Mouse (Mus musculus) myocyte (in vitro differentiated cells): ENCODE measurements around the gene Zbtb8os. TPM values are rescaled to one million over a fixed set of nuclear protein-coding genes. Genes with fewer than 3 reads are reported as not detected.
"Not testable (repeated sequence)": the region's sequence is repeated elsewhere in the genome, so short reads cannot be mapped to it uniquely, and the experiment has no call there.

Experiments
- H3K27me3 ChIP-seq: one replicate; pipeline ENCODE4 v1.6.1; 2011; ENCODE audit not compliant: control insufficient read depth, insufficient read depth, insufficient read length
- H3K36me3 ChIP-seq: one replicate; pipeline ENCODE4 v1.6.1; 2011; ENCODE audit not compliant: control insufficient read depth, insufficient read depth
- H3K4me2 ChIP-seq: one replicate; pipeline ENCODE4 v1.6.1; 2011; ENCODE audit warnings: low read depth, control low read depth
- H3K4me3 ChIP-seq: one replicate; pipeline ENCODE4 v1.5.1; 2011; ENCODE audit warnings: mild to moderate bottlenecking, control low read depth, moderate library complexity
- H3K79me2 ChIP-seq: one replicate; pipeline ENCODE4 v1.6.1; 2011; ENCODE audit not compliant: control insufficient read depth, insufficient read depth
- H3ac ChIP-seq: one replicate; pipeline ENCODE4 v1.6.1; 2011; ENCODE audit not compliant: control insufficient read depth, insufficient read length
- CEBPB ChIP-seq: IDR thresholded peaks from 2 replicates; pipeline ENCODE4 v1.6.1; 2011; ENCODE audit warnings: mild to moderate bottlenecking, moderate library complexity; ENCODE audit not compliant: poor library complexity, insufficient read depth, severe bottlenecking
- E2F4 ChIP-seq: IDR thresholded peaks from one replicate; pipeline ENCODE4 v1.6.1; 2011; ENCODE audit warnings: mild to moderate bottlenecking, control low read depth, moderate library complexity; ENCODE audit not compliant: insufficient read depth
- MAX ChIP-seq: IDR thresholded peaks from one replicate; pipeline ENCODE4 v1.6.1; 2011; ENCODE audit warnings: low read depth, mild to moderate bottlenecking, control low read depth
- MYOD1 ChIP-seq, 3 experiments: IDR thresholded peaks; one replicate each; pipeline ENCODE4 v1.6.1; 2011; ENCODE audit warnings: control low read depth in 2 of 3, low read depth in 2 of 3, mild to moderate bottlenecking in 2 of 3, moderate library complexity in 1 of 3; ENCODE audit not compliant: insufficient read length in 2 of 3, control insufficient read depth in 1 of 3
- MYOG ChIP-seq, 3 experiments: IDR thresholded peaks; one replicate each; pipeline ENCODE4 v1.6.1; 2011; ENCODE audit warnings: control low read depth in 2 of 3, low read depth in 2 of 3, mild to moderate bottlenecking in 2 of 3; ENCODE audit not compliant: insufficient read length in 2 of 3, control insufficient read depth in 1 of 3, insufficient read depth in 1 of 3
- POLR2A ChIP-seq: IDR thresholded peaks from one replicate; pipeline ENCODE4 v1.6.1; 2011; ENCODE audit warnings: low read depth, mild to moderate bottlenecking, control low read depth, moderate library complexity; ENCODE audit not compliant: insufficient read length
- POLR2AphosphoS2 ChIP-seq: IDR thresholded peaks from one replicate; pipeline ENCODE4 v1.6.1; 2011; ENCODE audit warnings: low read depth, control low read depth; ENCODE audit not compliant: insufficient read length
- REST ChIP-seq: IDR thresholded peaks from one replicate; pipeline ENCODE4 v1.6.1; 2011; ENCODE audit warnings: mild to moderate bottlenecking, control low read depth, moderate library complexity; ENCODE audit not compliant: insufficient read depth, insufficient read length
- SRF ChIP-seq: IDR thresholded peaks from one replicate; pipeline ENCODE4 v1.6.1; 2011; ENCODE audit warnings: low read depth; ENCODE audit not compliant: control insufficient read depth, insufficient read length
- TCF12 ChIP-seq: IDR thresholded peaks from one replicate; pipeline ENCODE4 v1.6.1; 2011; ENCODE audit warnings: mild to moderate bottlenecking, control low read depth; ENCODE audit not compliant: poor library complexity, insufficient read depth, severe bottlenecking
- TCF3 ChIP-seq: IDR thresholded peaks from one replicate; pipeline ENCODE4 v1.6.1; 2011; ENCODE audit warnings: low read depth, control low read depth; ENCODE audit not compliant: insufficient read length
- USF1 ChIP-seq: IDR thresholded peaks from one replicate; pipeline ENCODE4 v1.6.1; 2011; ENCODE audit warnings: low read depth, mild to moderate bottlenecking, control low read depth, moderate library complexity
- polyA plus RNA-seq: library from polyadenylated mRNA; unstranded; fragments of >200 nt; fragmentation: generic; extraction: Trizol; gene quantifications from one replicate; pipeline ENCODE4 v1.2.1, GENCODE M21; 2012; ENCODE audit warnings: missing spikeins

Zbtb8os gene
- polyA plus RNA-seq, 1 experiment, result 34.5 TPM

DNA sequence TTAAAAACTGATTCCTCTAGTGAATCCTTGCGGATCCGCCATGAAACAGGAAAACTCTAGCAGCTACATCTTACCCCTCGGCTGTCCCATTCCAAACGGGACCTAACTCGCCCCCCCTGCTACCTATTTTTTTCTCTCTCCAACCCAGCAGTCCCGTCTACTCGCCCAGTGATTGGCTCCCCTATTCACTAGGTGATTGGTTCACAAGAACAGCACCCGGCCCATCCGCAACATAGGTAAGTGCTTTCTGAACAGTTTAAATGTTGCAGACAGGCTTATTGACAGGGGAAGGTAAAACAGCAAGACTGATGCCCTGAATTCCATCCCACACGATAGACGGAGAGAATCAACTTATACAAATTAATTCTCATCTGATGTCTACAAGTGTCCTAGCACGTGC lies 17.7 kb downstream of the Zbtb8os start:
- H3K36me3 ChIP-seq, result peaks cover 12% of the 10 kb centered on the region
- TF ChIP-seq SRF (no peak), POLR2AphosphoS2 (no peak), POLR2A (no peak), MYOG (IDR thresholded peaks at IDR 0.05; ENCODE audit: control insufficient read depth in 1 of 3, insufficient read depth in 1 of 3, insufficient read length in 2 of 3, low read depth in 2 of 3) (no peak), CEBPB (no peak), MAX (no peak), TCF3 (no peak), MYOD1 (IDR thresholded peaks at IDR 0.05; ENCODE audit: control insufficient read depth in 1 of 3, insufficient read length in 2 of 3, low read depth in 2 of 3) (no peak), USF1 (no peak), TCF12 (no peak), E2F4 (no peak), REST (no peak)

DNA sequence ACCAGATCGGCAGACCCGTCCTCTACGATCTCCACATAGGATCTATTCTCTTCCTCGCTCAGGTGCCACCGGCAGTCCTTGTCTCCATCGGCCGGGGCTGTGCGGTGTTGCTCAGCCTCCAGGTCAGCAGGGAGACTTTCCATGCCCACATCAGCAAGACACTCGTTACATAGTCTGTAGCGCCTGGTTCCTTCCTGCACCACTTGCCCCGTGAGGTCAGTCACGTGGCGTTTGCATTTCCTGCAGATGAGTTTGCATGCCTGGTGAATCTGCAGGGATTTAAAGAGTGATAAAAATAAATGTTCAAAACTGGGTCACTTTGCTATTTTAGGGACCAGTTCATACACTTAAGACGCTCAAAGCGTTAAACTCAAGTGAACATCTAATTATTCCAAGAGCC lies 18.7 kb downstream of the Zbtb8os start:
- no peak for TF ChIP-seq TCF3
- TF ChIP-seq POLR2A, result no peak
- no peak for TF ChIP-seq E2F4
- no peak for TF ChIP-seq REST
- no peaks in the 10 kb centered on the region for H3K79me2 ChIP-seq
- peaks cover 12% of the 10 kb centered on the region for H3K36me3 ChIP-seq
- H3K4me3 ChIP-seq, result no peak overlapping the region
- no peak overlapping the region for H3ac ChIP-seq
- no peaks in the 10 kb centered on the region for H3K27me3 ChIP-seq
- H3K4me2 ChIP-seq, result no peak overlapping the region

More for the DNA sequence above, 17.7 kb downstream of the Zbtb8os start:
- Histone ChIP-seq H3K79me2 (no peaks in the 10 kb centered on the region), H3K27me3 (no peaks in the 10 kb centered on the region), H3ac (no peak overlapping the region), H3K4me3 (no peak overlapping the region), H3K4me2 (no peak overlapping the region)

DNA sequence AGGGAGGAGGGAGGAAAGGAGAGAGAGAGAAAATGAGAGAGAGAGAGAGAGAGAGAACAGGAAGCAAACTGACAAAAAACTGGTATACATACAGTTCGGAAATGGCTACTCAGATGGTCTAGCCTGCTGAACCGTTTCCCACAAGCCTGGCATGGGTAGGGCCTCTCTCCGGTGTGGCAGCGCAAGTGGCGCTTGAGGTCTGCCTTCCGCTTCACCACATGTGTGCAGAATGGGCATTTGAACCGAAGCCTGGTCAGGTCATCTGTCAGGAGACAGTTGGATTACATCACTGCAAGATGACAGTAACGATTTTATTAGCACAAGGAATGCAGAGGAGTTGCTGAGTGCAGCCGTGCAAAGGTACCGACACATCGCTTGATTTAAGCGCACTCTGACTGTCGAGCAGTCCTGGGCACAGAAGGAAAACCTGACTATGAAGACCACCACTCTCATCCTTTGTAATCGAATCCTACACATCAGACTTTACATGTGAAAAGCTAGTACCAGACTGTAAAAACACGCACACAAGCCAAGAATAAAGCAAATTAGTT lies 22.2 kb downstream of the Zbtb8os start:
- H3ac ChIP-seq, result no peak overlapping the region
- H3K4me3 ChIP-seq, result no peak overlapping the region
- H3K4me2 ChIP-seq, result no peak overlapping the region
- TF ChIP-seq MYOD1 (IDR thresholded peaks at IDR 0.05; ENCODE audit: control insufficient read depth in 1 of 3, insufficient read length in 2 of 3, low read depth in 2 of 3), result no peak
- no peak for TF ChIP-seq REST
- no peak for TF ChIP-seq USF1
- no peak for TF ChIP-seq CEBPB
- no peak for TF ChIP-seq SRF
- no peak for TF ChIP-seq TCF12
- TF ChIP-seq MAX, result no peak
- no peak for TF ChIP-seq MYOG (IDR thresholded peaks at IDR 0.05; ENCODE audit: control insufficient read depth in 1 of 3, insufficient read depth in 1 of 3, insufficient read length in 2 of 3, low read depth in 2 of 3)
- no peak for TF ChIP-seq POLR2AphosphoS2
- no peak for TF ChIP-seq TCF3
- no peak for TF ChIP-seq POLR2A
- no peak for TF ChIP-seq E2F4
- peaks cover 4% of the 10 kb centered on the region for H3K36me3 ChIP-seq
- no peaks in the 10 kb centered on the region for H3K79me2 ChIP-seq
- H3K27me3 ChIP-seq, result no peaks in the 10 kb centered on the region

DNA sequence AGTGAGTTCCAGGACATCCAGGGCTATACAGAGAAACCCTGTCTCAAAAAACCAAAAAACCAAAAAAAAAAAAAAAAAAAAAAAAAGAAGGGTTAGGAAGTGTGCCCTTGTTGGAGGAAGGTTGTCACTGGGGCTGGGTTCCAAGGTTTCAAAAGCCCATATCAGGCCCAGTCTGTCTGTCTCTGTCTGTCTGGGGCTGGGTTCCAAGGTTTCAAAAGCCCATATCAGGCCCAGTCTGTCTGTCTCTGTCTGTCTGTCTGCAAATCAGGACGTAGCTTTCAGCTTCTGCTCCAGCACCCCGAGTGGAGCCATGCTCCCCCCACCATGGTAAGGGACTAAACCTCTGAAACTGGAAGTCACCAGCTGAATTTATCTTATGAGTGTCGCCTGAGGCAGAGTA lies 26.7 kb downstream of the Zbtb8os start:
- not testable (repeated sequence) for H3K4me3 ChIP-seq, H3ac ChIP-seq, H3K79me2 ChIP-seq, H3K4me2 ChIP-seq, H3K36me3 ChIP-seq, H3K27me3 ChIP-seq

DNA sequence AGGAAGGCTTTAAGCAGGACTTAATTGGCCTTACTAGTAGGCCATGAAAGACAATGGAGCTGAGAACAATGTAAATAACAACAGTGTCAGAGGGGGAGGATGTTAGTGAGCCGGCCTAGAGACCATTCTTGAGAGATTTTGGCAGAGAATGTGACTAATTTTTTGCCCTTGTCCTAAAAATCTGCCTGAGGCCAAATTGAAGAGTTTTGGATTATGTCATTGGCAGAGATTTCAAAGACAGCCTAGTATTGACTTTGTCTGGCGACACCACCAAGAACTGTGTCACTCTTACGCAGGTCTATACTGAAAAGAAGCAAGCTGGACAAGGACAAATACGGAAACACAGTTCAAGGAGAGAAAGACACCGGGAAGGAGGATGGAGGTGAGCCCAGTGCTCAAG lies 27.3 kb downstream of the Zbtb8os start:
- Histone ChIP-seq H3K4me3 (no peak overlapping the region), H3K36me3 (no peaks in the 10 kb centered on the region), H3ac (no peak overlapping the region), H3K4me2 (no peak overlapping the region), H3K79me2 (no peaks in the 10 kb centered on the region), H3K27me3 (no peaks in the 10 kb centered on the region)
- TF ChIP-seq CEBPB, result no peak
- TF ChIP-seq USF1, result no peak
- TF ChIP-seq MYOG (IDR thresholded peaks at IDR 0.05; ENCODE audit: control insufficient read depth in 1 of 3, insufficient read depth in 1 of 3, insufficient read length in 2 of 3, low read depth in 2 of 3), result no peak
- no peak for TF ChIP-seq POLR2AphosphoS2
- no peak for TF ChIP-seq E2F4
- TF ChIP-seq SRF, result no peak
- no peak for TF ChIP-seq REST
- no peak for TF ChIP-seq TCF3
